Mouse (Mus musculus): ENCODE measurements around the gene Jhy.
A peak's percentile ranks its signal among the peaks of the same experiment; 100 is the strongest.

Gene Jhy

GRCm38 (mm10) chr9:40927351-40927980 lies 36.5 kb downstream of the Jhy start:
- DNase-seq (ENCODE audit: low spot score): no peak

GRCm38 (mm10) chr9:40917871-40918613 lies 45.9 kb downstream of the Jhy start:
- no peak for DNase-seq (ENCODE audit: low spot score)

DNA sequence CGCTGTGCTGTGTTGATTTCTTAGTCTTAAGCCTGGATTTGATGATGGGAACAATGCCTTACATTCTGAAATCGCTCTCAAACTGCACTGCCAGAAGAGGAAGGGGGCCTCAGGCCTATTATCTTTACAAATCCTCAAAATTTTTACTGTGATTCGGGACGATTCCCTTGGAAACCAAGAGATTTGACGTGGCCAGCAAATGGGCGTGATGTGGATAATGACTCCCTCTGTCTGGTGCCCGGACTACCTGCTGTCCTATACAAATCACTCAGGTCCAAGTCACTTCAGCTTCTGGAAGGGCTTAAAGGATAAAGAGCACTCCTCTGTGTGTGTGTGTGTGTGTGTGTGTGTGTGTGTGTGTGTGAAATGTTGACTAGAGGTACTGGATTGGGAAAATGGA lies 55.0 kb downstream of the Jhy start:
- DNase-seq (ENCODE audit: low spot score): no peak

DNA sequence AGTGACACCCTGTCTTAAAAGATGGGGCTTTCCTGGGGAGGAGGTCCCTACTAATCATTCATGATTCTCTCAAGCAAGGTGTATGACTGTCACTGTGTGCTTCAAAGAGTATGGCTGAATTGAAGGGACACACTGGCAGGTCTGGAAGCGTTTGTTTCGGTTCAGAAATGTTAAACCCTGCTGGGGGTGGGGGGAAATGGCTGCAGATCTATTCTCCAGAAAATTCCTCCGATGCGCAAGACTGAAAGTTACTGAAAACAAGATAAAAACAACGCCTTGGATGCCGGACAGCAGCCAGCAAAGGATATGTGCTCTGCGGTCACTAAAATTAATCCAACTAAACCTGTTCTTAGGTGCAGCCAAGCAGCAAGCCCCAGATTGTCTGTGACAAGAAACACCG lies 55.5 kb downstream of the Jhy start:
- DNase-seq (ENCODE audit: low spot score): no peak

DNA sequence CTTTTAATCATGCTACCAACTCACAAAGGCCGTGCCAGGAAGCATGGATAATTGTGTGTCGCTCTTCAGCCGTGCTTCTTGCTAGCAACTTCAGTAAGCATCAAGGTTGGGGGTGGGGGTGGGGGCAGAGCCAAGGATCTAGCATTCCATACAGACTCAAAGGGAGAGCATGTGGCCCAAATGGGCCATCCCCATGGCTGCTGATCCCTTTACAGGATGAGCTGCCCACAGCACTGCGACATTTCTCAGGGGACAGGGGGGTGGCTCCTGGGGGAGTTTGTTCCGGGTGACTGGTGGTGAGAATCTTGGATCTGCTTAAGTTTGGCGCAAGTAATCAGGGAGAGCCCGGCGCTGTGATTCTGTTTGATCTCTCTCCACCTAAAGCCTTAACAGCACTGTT lies 56.5 kb downstream of the Jhy start:
- DNase-seq (ENCODE audit: low spot score): peak; percentile 50

DNA sequence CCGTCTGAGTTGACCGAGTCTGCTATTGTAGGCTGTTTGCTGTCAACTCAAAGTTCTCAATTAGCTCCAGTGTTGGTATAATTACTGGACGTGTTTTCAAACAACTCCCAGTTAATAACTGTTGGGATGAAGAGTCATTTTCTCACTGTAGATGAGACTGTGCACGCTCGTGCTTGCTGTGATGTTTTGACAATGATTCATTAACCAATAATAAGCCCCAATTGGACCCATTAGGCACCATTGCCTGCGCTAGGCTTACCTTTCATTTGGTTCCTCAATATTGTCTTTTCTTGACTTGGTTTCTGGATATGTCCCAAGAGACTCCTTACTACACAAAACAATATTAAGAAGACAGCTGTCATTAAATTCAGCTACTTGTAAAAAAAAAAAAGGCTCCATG lies 71.5 kb downstream of the Jhy start:
- no peak for DNase-seq (ENCODE audit: low spot score)

- no peak for DNase-seq (ENCODE audit: low spot score)
These were observed 74.5 kb downstream of the Jhy start for GRCm38 (mm10) chr9:40889389-40889788.

GRCm38 (mm10) chr9:40885669-40886068 lies 78.2 kb downstream of the Jhy start:
- DNase-seq (ENCODE audit: low spot score): no peak

DNA sequence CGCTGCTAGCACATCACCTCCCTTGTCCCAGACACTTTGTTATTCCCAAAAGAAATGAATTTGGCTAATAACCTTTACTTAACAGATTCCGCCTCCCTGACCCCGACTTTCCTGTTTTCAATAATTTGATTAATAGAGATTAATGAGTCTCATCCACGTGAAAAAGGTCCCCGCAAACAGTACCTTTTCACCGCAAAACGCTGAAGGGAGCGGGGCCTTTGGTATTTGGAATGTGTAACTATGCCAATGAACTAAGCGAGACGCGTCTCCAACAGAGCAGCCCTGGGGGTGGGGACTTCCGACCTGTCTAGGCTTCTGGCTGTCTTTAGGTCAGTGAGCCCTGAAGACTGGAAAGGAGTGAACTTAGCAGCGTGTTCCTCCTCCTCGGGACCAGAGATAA lies 84.9 kb downstream of the Jhy start:
- no peak for DNase-seq (ENCODE audit: low spot score)

GRCm38 (mm10) chr9:40878291-40878945 lies 85.5 kb downstream of the Jhy start:
- DNase-seq (ENCODE audit: low spot score): no peak

- DNase-seq (ENCODE audit: low spot score): peak; percentile 30
These were observed 86.1 kb downstream of the Jhy start for GRCm38 (mm10) chr9:40877881-40878235.

- peak; percentile 39 for DNase-seq (ENCODE audit: low spot score)
These were observed 86.6 kb downstream of the Jhy start for GRCm38 (mm10) chr9:40877146-40877880.

DNA sequence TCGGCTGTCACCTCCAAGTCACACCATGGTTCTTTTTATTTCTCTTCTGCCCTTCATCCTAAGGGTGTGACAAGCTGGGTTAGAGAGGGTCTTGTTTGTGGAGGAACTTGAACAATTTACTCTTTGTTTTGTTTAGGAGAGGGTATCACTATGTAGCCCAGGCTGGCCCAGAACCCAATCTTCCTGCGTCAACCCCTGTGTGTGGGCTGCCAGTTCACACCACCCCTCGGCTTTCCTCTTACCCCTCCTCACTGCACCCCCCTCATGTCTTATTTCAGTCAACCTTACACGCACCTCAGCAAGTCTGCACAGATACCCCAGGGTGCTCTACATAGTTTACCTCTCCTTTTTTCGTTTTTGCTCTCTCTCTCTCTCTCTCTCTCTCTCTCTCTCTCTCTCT lies 87.2 kb downstream of the Jhy start:
- DNase-seq (ENCODE audit: low spot score): no peak

DNA sequence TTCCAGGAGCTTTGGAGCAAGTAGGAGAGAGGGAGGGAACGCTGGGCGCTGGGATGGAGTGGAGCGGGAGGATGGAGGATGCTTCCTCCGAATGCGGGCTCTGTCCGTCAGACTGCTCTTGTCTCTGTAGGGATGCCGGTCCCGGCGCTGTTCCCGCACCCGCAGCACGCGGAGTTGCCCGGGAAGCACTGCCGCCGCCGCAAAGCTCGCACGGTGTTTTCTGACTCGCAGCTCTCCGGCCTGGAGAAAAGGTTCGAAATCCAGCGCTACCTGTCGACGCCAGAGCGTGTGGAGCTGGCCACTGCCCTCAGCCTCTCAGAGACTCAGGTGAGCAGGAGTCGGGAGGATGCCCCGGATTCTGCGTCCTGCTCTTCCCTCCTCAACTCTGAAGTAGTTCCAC lies 87.8 kb downstream of the Jhy start:
- no peak for DNase-seq (ENCODE audit: low spot score)

DNA sequence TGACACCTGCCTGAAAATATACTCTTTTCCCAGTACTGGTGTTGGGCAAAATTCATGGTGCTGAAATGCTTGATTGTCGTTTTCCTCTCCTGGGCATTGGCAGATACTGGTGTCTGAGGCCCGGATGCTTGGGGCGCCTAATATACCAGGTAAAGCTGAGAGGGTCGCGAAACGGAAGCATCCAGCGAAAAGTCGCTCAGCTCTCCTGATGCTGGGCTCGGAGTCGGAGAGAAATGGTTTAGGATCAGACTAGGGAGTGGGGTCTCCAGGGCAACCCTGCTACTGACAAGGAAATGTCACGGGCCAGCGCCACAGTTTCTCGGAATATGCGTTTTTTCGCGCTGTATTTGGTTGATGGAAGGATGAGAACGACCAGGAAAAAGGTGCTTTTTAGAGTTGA lies 88.5 kb downstream of the Jhy start:
- DNase-seq (ENCODE audit: low spot score): no peak

GRCm38 (mm10) chr9:40874961-40875360 lies 89.0 kb downstream of the Jhy start:
- no peak for DNase-seq (ENCODE audit: low spot score)

- peak; percentile 77 for DNase-seq (ENCODE audit: low spot score)
These were observed 90.1 kb downstream of the Jhy start, which contains the start of gene Bsx for GRCm38 (mm10) chr9:40873556-40874470. Gene Bsx, plus strand, starts transcription at chr9:40874127.

DNA sequence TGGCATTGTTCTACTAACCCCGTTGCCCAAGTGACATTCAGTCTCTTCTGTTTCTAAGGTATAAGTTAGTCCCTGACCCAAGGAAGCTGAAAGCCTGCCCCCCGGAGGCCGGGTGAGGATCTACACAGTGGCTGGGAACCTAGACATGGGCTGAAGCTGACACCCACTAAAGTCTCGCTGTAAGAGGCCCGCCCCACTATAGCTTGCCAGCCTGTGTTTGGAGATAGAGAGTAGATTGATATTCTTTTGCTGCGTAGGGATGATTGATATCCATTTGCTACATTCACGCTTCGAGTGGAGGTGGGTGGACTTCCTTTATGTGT lies 91.8 kb downstream of the Jhy start:
- DNase-seq (ENCODE audit: low spot score): no peak

- DNase-seq (ENCODE audit: low spot score): no peak
These were observed 92.4 kb downstream of the Jhy start for GRCm38 (mm10) chr9:40871369-40872155.

DNA sequence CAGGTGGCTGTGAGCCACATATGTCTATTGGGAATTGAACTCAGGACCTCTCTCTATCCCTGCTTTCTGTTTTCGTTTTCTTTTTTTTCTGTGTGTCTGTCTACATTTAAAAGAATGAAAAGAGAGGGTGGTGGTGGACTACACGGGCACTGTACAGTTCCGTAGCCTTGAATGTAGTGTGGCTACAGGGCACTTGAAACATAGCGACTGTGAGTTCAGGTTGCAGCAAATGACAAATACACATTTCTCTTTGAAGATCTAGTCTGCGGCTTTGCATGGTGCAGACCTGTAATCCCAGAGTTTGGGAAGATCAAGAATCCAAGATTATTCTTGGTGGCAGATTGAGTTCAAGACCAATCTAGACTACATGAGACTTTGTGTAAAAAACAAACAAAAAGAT lies 93.6 kb downstream of the Jhy start:
- DNase-seq (ENCODE audit: low spot score): no peak

DNA sequence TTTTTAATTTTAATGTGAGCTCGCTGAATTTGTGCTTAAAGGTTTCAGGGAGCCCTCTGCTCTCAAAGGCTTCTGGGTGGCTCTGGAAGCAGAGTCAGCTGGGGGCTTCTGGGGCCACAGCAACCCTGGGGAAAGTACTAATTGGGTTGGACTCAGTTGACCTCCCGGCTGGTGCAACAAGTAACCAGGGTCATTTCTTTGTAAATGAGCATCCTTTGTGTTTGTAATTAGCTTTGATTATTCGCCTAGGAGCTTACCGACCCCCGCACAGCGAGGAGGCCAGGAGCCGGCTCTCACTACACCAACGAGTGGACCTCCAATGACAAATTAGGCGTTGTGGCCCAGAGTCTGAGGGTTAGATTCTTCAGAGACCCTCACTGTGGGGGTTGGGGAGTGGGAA lies 104.7 kb downstream of the Jhy start:
- peak; percentile 72 for DNase-seq (ENCODE audit: low spot score)
